Mouse (Mus musculus) midbrain, embryonic 15.5 days (tissue): Measurements from ENCODE around the gene Fthl17b. TPM values are rescaled to one million over a fixed set of nuclear protein-coding genes. Genes with fewer than 3 reads are reported as not detected.
A peak's percentile ranks its signal among the peaks of the same experiment; 100 is the strongest.
"Not testable (repeated sequence)": the region's sequence is repeated elsewhere in the genome, so short reads cannot be mapped to it uniquely, and the experiment has no call there.

Experiments
- ATAC-seq: fragments of 200-750 bp; cut with Nextera tagmentation; replicated peaks from 2 replicates; pipeline ENCODE4 v1.8.0; 2017; ENCODE audit warnings: moderate TSS enrichment
- H3K27ac ChIP-seq: fragments of 300-500 bp; sonication (generic); 2 replicates; pipeline ENCODE4 v1.5.1; 2015; ENCODE audit warnings: mild to moderate bottlenecking, inconsistent platforms
- H3K27me3 ChIP-seq: fragments of 300-500 bp; sonication (generic); replicated peaks from 2 replicates; pipeline ENCODE4 v1.6.1; 2015; ENCODE audit warnings: inconsistent platforms
- H3K36me3 ChIP-seq: fragments of 300-500 bp; sonication (generic); replicated peaks from 2 replicates; pipeline ENCODE4 v1.6.1; 2015; ENCODE audit warnings: inconsistent platforms
- H3K4me1 ChIP-seq: fragments of 300-500 bp; sonication (generic); 2 replicates; pipeline ENCODE4 v1.6.1; 2015; ENCODE audit warnings: inconsistent platforms
- H3K4me2 ChIP-seq: fragments of 300-500 bp; sonication (generic); 2 replicates; pipeline ENCODE4 v1.6.1; 2015; ENCODE audit warnings: inconsistent platforms, mild to moderate bottlenecking, moderate library complexity
- H3K4me3 ChIP-seq: fragments of 300-500 bp; sonication (generic); 2 replicates; pipeline ENCODE4 v1.5.1; 2015; ENCODE audit warnings: mild to moderate bottlenecking, inconsistent platforms
- H3K9ac ChIP-seq: fragments of 300-500 bp; sonication (generic); 2 replicates; pipeline ENCODE4 v1.6.1; 2015; ENCODE audit warnings: mild to moderate bottlenecking, inconsistent platforms
- H3K9me3 ChIP-seq: fragments of 300-500 bp; sonication (generic); 2 replicates; pipeline ENCODE4 v1.6.1; 2016; ENCODE audit warnings: inconsistent platforms
- WGBS: fragments of 180-500 bp; shearing (Covaris S2); methylation state at CpG from one replicate; pipeline ENCODE4 v1.1.7; 2015; ENCODE audit warnings: mixed read lengths; 5-methylcytosine and 5-hydroxymethylcytosine counted together
- polyA plus RNA-seq: library from polyadenylated mRNA; unstranded; fragments of >200 nt; fragmentation: Nextera tagmentation; extraction: Ambion mirVana; gene quantifications from 2 replicates; pipeline ENCODE4 v1.2.1, GENCODE M21; 2015

The Fthl17b gene
- polyA plus RNA-seq: not detected in 2 replicates

GRCm38 (mm10) chrX:8962875-8963274 is at the start of gene Fthl17b:
TSS of gene Fthl17b (minus strand) at chrX:8962975.
- H3K27me3 ChIP-seq, H3K9ac ChIP-seq, ATAC-seq, H3K4me1 ChIP-seq, H3K36me3 ChIP-seq, H3K4me3 ChIP-seq, H3K27ac ChIP-seq, H3K9me3 ChIP-seq, H3K4me2 ChIP-seq: not testable (repeated sequence)
- WGBS: 98% methylated on average over 4 of the region's 11 CpGs

GRCm38 (mm10) chrX:8986655-8987054 is 23.9 kb upstream of the Fthl17b start, which contains the start of gene Fthl17d:
TSS of gene Fthl17d (minus strand) at chrX:8986755.
- not testable (repeated sequence) for H3K27ac ChIP-seq, ATAC-seq, H3K4me2 ChIP-seq, H3K36me3 ChIP-seq, H3K4me1 ChIP-seq, H3K9ac ChIP-seq, H3K4me3 ChIP-seq, H3K9me3 ChIP-seq, H3K27me3 ChIP-seq
- WGBS: no CpG with 5 or more reads among the region's 9 CpGs

GRCm38 (mm10) chrX:8976459-8976858 is 13.7 kb upstream of the Fthl17b start, which contains the start of gene Fthl17c:
TSS of gene Fthl17c (minus strand) at chrX:8976559.
- H3K4me2 ChIP-seq, H3K27me3 ChIP-seq, H3K36me3 ChIP-seq, H3K4me1 ChIP-seq, ATAC-seq, H3K9me3 ChIP-seq, H3K4me3 ChIP-seq, H3K9ac ChIP-seq, H3K27ac ChIP-seq: not testable (repeated sequence)
- WGBS: no CpG with 5 or more reads among the region's 11 CpGs

GRCm38 (mm10) chrX:8964618-8965017 is 1.8 kb upstream of the Fthl17b start:
- 54% methylated on average over 4 of the region's 4 CpGs for WGBS

GRCm38 (mm10) chrX:8948130-8948805 is 14.5 kb downstream of the Fthl17b start:
- not testable (repeated sequence) for H3K4me2 ChIP-seq, H3K4me3 ChIP-seq, H3K9me3 ChIP-seq, H3K27me3 ChIP-seq, H3K4me1 ChIP-seq, H3K9ac ChIP-seq, H3K36me3 ChIP-seq, H3K27ac ChIP-seq
- peak; percentile 93 for ATAC-seq
- 16% methylated on average over 7 of the region's 7 CpGs for WGBS

More at GRCm38 (mm10) chrX:8964618-8965017, 1.8 kb upstream of the Fthl17b start:
- H3K4me2 ChIP-seq, H3K9ac ChIP-seq, H3K27ac ChIP-seq, H3K4me1 ChIP-seq, H3K9me3 ChIP-seq, H3K36me3 ChIP-seq, H3K27me3 ChIP-seq, ATAC-seq, H3K4me3 ChIP-seq: not testable (repeated sequence)

- Histone ChIP-seq H3K9me3 (no peaks in the 10 kb centered on the region), H3K9ac (no peak overlapping the region), H3K4me2 (no peak overlapping the region), H3K27ac (no peak overlapping the region), H3K36me3 (no peaks in the 10 kb centered on the region), H3K4me3 (no peak overlapping the region), H3K4me1 (no peaks in the 10 kb centered on the region), H3K27me3 (no peaks in the 10 kb centered on the region)
- ATAC-seq: 0 out of 2 replicates have a peak, but pooled peaks have one; percentile 56
- 70% methylated on average over 8 of the region's 8 CpGs for WGBS
Observed at GRCm38 (mm10) chrX:8944041-8944440, 18.7 kb downstream of the Fthl17b start.

GRCm38 (mm10) chrX:8927308-8927707 is 35.5 kb downstream of the Fthl17b start:
- Histone ChIP-seq H3K4me3 (no peak overlapping the region), H3K4me2 (no peak overlapping the region), H3K9me3 (no peaks in the 10 kb centered on the region), H3K9ac (no peak overlapping the region), H3K36me3 (no peaks in the 10 kb centered on the region), H3K4me1 (no peaks in the 10 kb centered on the region), H3K27me3 (no peaks in the 10 kb centered on the region), H3K27ac (no peak overlapping the region)
- ATAC-seq: no peak
- WGBS: 30% methylated on average over 4 of the region's 4 CpGs

GRCm38 (mm10) chrX:8921813-8922607 is 40.8 kb downstream of the Fthl17b start:
- no peaks in the 10 kb centered on the region for H3K36me3 ChIP-seq
- ATAC-seq: peak; percentile 85
- no peaks in the 10 kb centered on the region for H3K27me3 ChIP-seq
- WGBS: 56% methylated on average over 9 of the region's 9 CpGs
- H3K9ac ChIP-seq: no peak overlapping the region
- H3K4me2 ChIP-seq: no peak overlapping the region
- H3K9me3 ChIP-seq: no peaks in the 10 kb centered on the region
- 0 out of 2 replicates have a peak overlapping the region, but pooled peaks have one; percentile 42 for H3K27ac ChIP-seq
- no peak overlapping the region for H3K4me3 ChIP-seq
- H3K4me1 ChIP-seq: no peaks in the 10 kb centered on the region

- peak; percentile 40; the same call in 1 of the 2 replicates for ATAC-seq
- no peak overlapping the region for H3K9ac ChIP-seq
- H3K27ac ChIP-seq: 0 out of 2 replicates have a peak overlapping the region, but pooled peaks have one; percentile 25
- H3K36me3 ChIP-seq: no peaks in the 10 kb centered on the region
- 62% methylated on average over 4 of the region's 4 CpGs for WGBS
- no peak overlapping the region for H3K4me3 ChIP-seq
- H3K4me2 ChIP-seq: no peak overlapping the region
- H3K4me1 ChIP-seq: no peaks in the 10 kb centered on the region
- H3K27me3 ChIP-seq: no peaks in the 10 kb centered on the region
- no peaks in the 10 kb centered on the region for H3K9me3 ChIP-seq
Observed at GRCm38 (mm10) chrX:8921080-8921479, 41.7 kb downstream of the Fthl17b start.

Other genes starting within 250 kb of the Fthl17b start
- gene Ssx9, start 214.5 kb downstream of the Fthl17b start, polyA plus RNA-seq: not detected in 2 replicates
- not detected in 2 replicates for gene Ssxb5, start 159.3 kb downstream of the Fthl17b start, polyA plus RNA-seq
- gene Gm6592, start 119.0 kb downstream of the Fthl17b start, polyA plus RNA-seq: not detected in 2 replicates
- not detected in 2 replicates for gene Gm5751, start 88.7 kb downstream of the Fthl17b start, polyA plus RNA-seq
- 27.7 and 28.5 TPM in 2 replicates for gene B630019K06Rik, start 70.6 kb downstream of the Fthl17b start, polyA plus RNA-seq
- gene Fthl17c, start 13.6 kb upstream of the Fthl17b start, polyA plus RNA-seq: not detected in 2 replicates
- not detected in 2 replicates for gene Fthl17d, start 23.8 kb upstream of the Fthl17b start, polyA plus RNA-seq
- gene Fthl17e, start 70.5 kb upstream of the Fthl17b start, polyA plus RNA-seq: not detected in 2 replicates
- not detected in 2 replicates for gene Fthl17f, start 100.0 kb upstream of the Fthl17b start, polyA plus RNA-seq
- not detected in 2 replicates for gene 4930402K13Rik, start 141.6 kb upstream of the Fthl17b start, polyA plus RNA-seq
- 5.3 and 5.8 TPM in 2 replicates for gene Lancl3, start 236.9 kb upstream of the Fthl17b start, polyA plus RNA-seq